Mouse (Mus musculus): ENCODE measurements around the gene Atp5f1. TPM values are rescaled to one million over a fixed set of nuclear protein-coding genes. Genes with fewer than 3 reads are reported as not detected.

Atp5f1 gene
- polyA plus RNA-seq, 1 experiment from 2014 or later: 703 TPM

GRCm38 (mm10) chr3:105971831-105972446, 12.0 kb upstream of the Atp5f1 start:
- Histone ChIP-seq H3K4me3 (ENCODE audit: low read length) (no peak overlapping the region), H3K27me3 (replicated peaks; ENCODE audit: control insufficient read depth, insufficient read depth, low read length) (no peaks in the 10 kb centered on the region), H3K9ac (ENCODE audit: low read depth, low read length) (no peak overlapping the region), H3K9me3 (ENCODE audit: control insufficient read depth, low read length) (no peaks in the 10 kb centered on the region), H3K4me1 (ENCODE audit: control insufficient read depth, insufficient read depth, low read length) (no peaks in the 10 kb centered on the region), H3K4me2 (ENCODE audit: low read depth, low read length) (no peak overlapping the region), H3K36me3 (ENCODE audit: control insufficient read depth, insufficient read depth, low read length) (peaks cover 10% of the 10 kb centered on the region; the same call in 1 of the 2 replicates), H3K27ac (ENCODE audit: low read length) (no peak overlapping the region)
- 82% methylated on average over 5 of the region's 5 CpGs for WGBS
- ATAC-seq: no peak

- Histone ChIP-seq H3K9ac (ENCODE audit: low read depth, low read length) (no peak overlapping the region), H3K4me1 (ENCODE audit: control insufficient read depth, insufficient read depth, low read length) (peaks cover 14% of the 10 kb centered on the region), H3K9me3 (ENCODE audit: control insufficient read depth, low read length) (no peaks in the 10 kb centered on the region), H3K36me3 (ENCODE audit: control insufficient read depth, insufficient read depth, low read length) (peaks cover 19% of the 10 kb centered on the region), H3K4me3 (ENCODE audit: low read length) (peak overlapping the region; percentile 92; the same call in 1 of the 2 replicates), H3K4me2 (ENCODE audit: low read depth, low read length) (no peak overlapping the region; the same call in 1 of the 2 replicates), H3K27ac (ENCODE audit: low read length) (no peak overlapping the region), H3K27me3 (replicated peaks; ENCODE audit: control insufficient read depth, insufficient read depth, low read length) (no peaks in the 10 kb centered on the region)
- ATAC-seq: no peak
- WGBS: 96% methylated on average over 2 of the region's 2 CpGs
Observed at GRCm38 (mm10) chr3:105960700-105961099, 801 bp upstream of the Atp5f1 start.

GRCm38 (mm10) chr3:105959585-105959984, 314 bp downstream of the Atp5f1 start:
- peak overlapping the region; percentile 41; the same call in 1 of the 2 replicates for H3K27ac ChIP-seq (ENCODE audit: low read length)
- peak overlapping the region; percentile 92 for H3K4me3 ChIP-seq (ENCODE audit: low read length)
- peak; percentile 65 for ATAC-seq
- peak overlapping the region; percentile 75 for H3K4me2 ChIP-seq (ENCODE audit: low read depth, low read length)
- no peaks in the 10 kb centered on the region for H3K9me3 ChIP-seq (ENCODE audit: control insufficient read depth, low read length)
- WGBS: under 1% methylated on average over 26 of the region's 26 CpGs
- H3K27me3 ChIP-seq (replicated peaks; ENCODE audit: control insufficient read depth, insufficient read depth, low read length): no peaks in the 10 kb centered on the region
- peaks cover 10% of the 10 kb centered on the region for H3K36me3 ChIP-seq (ENCODE audit: control insufficient read depth, insufficient read depth, low read length)
- H3K4me1 ChIP-seq (ENCODE audit: control insufficient read depth, insufficient read depth, low read length): peaks cover 14% of the 10 kb centered on the region
- H3K9ac ChIP-seq (ENCODE audit: low read depth, low read length): peak overlapping the region; percentile 97

GRCm38 (mm10) chr3:105958974-105959580, 822 bp downstream of the Atp5f1 start, which contains the start of gene Wdr77:
TSS of gene Wdr77 (plus strand) at chr3:105959369.
- peak within 1 kb of the TSS; percentile 97 for H3K9ac ChIP-seq (ENCODE audit: low read depth, low read length)
- peak within 1 kb of the TSS; percentile 92 for H3K4me3 ChIP-seq (ENCODE audit: low read length)
- peak within 1 kb of the TSS; percentile 78 for H3K4me2 ChIP-seq (ENCODE audit: low read depth, low read length)
- peak within 1 kb of the TSS; percentile 93 for H3K27ac ChIP-seq (ENCODE audit: low read length)
- H3K27me3 ChIP-seq (replicated peaks; ENCODE audit: control insufficient read depth, insufficient read depth, low read length): no peaks in the 10 kb centered on the region
- H3K9me3 ChIP-seq (ENCODE audit: control insufficient read depth, low read length): no peaks in the 10 kb centered on the region
- peaks cover 7% of the 10 kb centered on the region for H3K36me3 ChIP-seq (ENCODE audit: control insufficient read depth, insufficient read depth, low read length)
- peak; percentile 98 for ATAC-seq
- under 1% methylated on average over 51 of the region's 52 CpGs for WGBS
- peaks cover 14% of the 10 kb centered on the region for H3K4me1 ChIP-seq (ENCODE audit: control insufficient read depth, insufficient read depth, low read length)

- Histone ChIP-seq H3K4me1 (ENCODE audit: control insufficient read depth, insufficient read depth, low read length) (peaks cover 14% of the 10 kb centered on the region), H3K27ac (ENCODE audit: low read length) (no peak overlapping the region), H3K4me3 (ENCODE audit: low read length) (peak overlapping the region; percentile 92), H3K4me2 (ENCODE audit: low read depth, low read length) (peak overlapping the region; percentile 78), H3K27me3 (replicated peaks; ENCODE audit: control insufficient read depth, insufficient read depth, low read length) (no peaks in the 10 kb centered on the region), H3K9me3 (ENCODE audit: control insufficient read depth, low read length) (no peaks in the 10 kb centered on the region), H3K9ac (ENCODE audit: low read depth, low read length) (peak overlapping the region; percentile 96), H3K36me3 (ENCODE audit: control insufficient read depth, insufficient read depth, low read length) (peaks cover 4% of the 10 kb centered on the region)
- 37% methylated on average over 5 of the region's 5 CpGs for WGBS
- no peak for ATAC-seq
Observed at GRCm38 (mm10) chr3:105958204-105958603, 1.7 kb downstream of the Atp5f1 start.

- Histone ChIP-seq H3K9me3 (ENCODE audit: control insufficient read depth, low read length) (no peaks in the 10 kb centered on the region), H3K4me3 (ENCODE audit: low read length) (no peak overlapping the region), H3K9ac (ENCODE audit: low read depth, low read length) (no peak overlapping the region), H3K36me3 (ENCODE audit: control insufficient read depth, insufficient read depth, low read length) (peaks cover 3% of the 10 kb centered on the region), H3K27me3 (replicated peaks; ENCODE audit: control insufficient read depth, insufficient read depth, low read length) (no peaks in the 10 kb centered on the region), H3K27ac (ENCODE audit: low read length) (no peak overlapping the region), H3K4me1 (ENCODE audit: control insufficient read depth, insufficient read depth, low read length) (peaks cover 14% of the 10 kb centered on the region), H3K4me2 (ENCODE audit: low read depth, low read length) (peak overlapping the region; percentile 5; the same call in 1 of the 2 replicates)
- 96% methylated on average over 1 of the region's 1 CpGs for WGBS
- ATAC-seq: no peak
Observed at GRCm38 (mm10) chr3:105957235-105957634, 2.7 kb downstream of the Atp5f1 start.

- H3K27me3 ChIP-seq (replicated peaks; ENCODE audit: control insufficient read depth, insufficient read depth, low read length): no peaks in the 10 kb centered on the region
- H3K4me2 ChIP-seq (ENCODE audit: low read depth, low read length): no peak overlapping the region
- no peaks in the 10 kb centered on the region for H3K9me3 ChIP-seq (ENCODE audit: control insufficient read depth, low read length)
- H3K9ac ChIP-seq (ENCODE audit: low read depth, low read length): no peak overlapping the region
- H3K4me3 ChIP-seq (ENCODE audit: low read length): no peak overlapping the region
- no peak overlapping the region for H3K27ac ChIP-seq (ENCODE audit: low read length)
- H3K36me3 ChIP-seq (ENCODE audit: control insufficient read depth, insufficient read depth, low read length): peaks cover 25% of the 10 kb centered on the region
- no peaks in the 10 kb centered on the region for H3K4me1 ChIP-seq (ENCODE audit: control insufficient read depth, insufficient read depth, low read length)
- ATAC-seq: no peak
- 93% methylated on average over 7 of the region's 7 CpGs for WGBS
Observed at GRCm38 (mm10) chr3:105951348-105951747, 8.6 kb downstream of the Atp5f1 start.

- no peaks in the 10 kb centered on the region for H3K4me1 ChIP-seq (ENCODE audit: control insufficient read depth, insufficient read depth, low read length)
- H3K9ac ChIP-seq (ENCODE audit: low read depth, low read length): no peak overlapping the region
- no peak overlapping the region for H3K4me2 ChIP-seq (ENCODE audit: low read depth, low read length)
- WGBS: 89% methylated on average over 4 of the region's 4 CpGs
- H3K27me3 ChIP-seq (replicated peaks; ENCODE audit: control insufficient read depth, insufficient read depth, low read length): no peaks in the 10 kb centered on the region
- H3K27ac ChIP-seq (ENCODE audit: low read length): no peak overlapping the region
- no peak for ATAC-seq
- H3K4me3 ChIP-seq (ENCODE audit: low read length): no peak overlapping the region
- peaks cover 3% of the 10 kb centered on the region; the same call in 1 of the 2 replicates for H3K36me3 ChIP-seq (ENCODE audit: control insufficient read depth, insufficient read depth, low read length)
- H3K9me3 ChIP-seq (ENCODE audit: control insufficient read depth, low read length): no peaks in the 10 kb centered on the region
Observed at GRCm38 (mm10) chr3:105936111-105936510, 23.8 kb downstream of the Atp5f1 start.

- no peak overlapping the region for H3K27ac ChIP-seq (ENCODE audit: low read length)
- H3K9me3 ChIP-seq (ENCODE audit: control insufficient read depth, low read length): no peaks in the 10 kb centered on the region
- no peaks in the 10 kb centered on the region for H3K27me3 ChIP-seq (replicated peaks; ENCODE audit: control insufficient read depth, insufficient read depth, low read length)
- 77% methylated on average over 5 of the region's 5 CpGs for WGBS
- no peak overlapping the region for H3K9ac ChIP-seq (ENCODE audit: low read depth, low read length)
- no peak overlapping the region for H3K4me3 ChIP-seq (ENCODE audit: low read length)
- no peak for ATAC-seq
- H3K36me3 ChIP-seq (ENCODE audit: control insufficient read depth, insufficient read depth, low read length): no peaks in the 10 kb centered on the region
- H3K4me2 ChIP-seq (ENCODE audit: low read depth, low read length): no peak overlapping the region
- no peaks in the 10 kb centered on the region for H3K4me1 ChIP-seq (ENCODE audit: control insufficient read depth, insufficient read depth, low read length)
Observed at GRCm38 (mm10) chr3:105935033-105935432, 24.9 kb downstream of the Atp5f1 start.
